Mouse (Mus musculus): ENCODE measurements at regions not wholly inside any gene's neighbourhood (a gene's known extent, or its start where the extent isn't known, plus 50 kb on each side); places are given as distances from the start of the nearest gene placed in this dataset.

GRCm38 (mm10) chr4:69898831-69899230 lies 511.4 kb downstream of the Cdk5rap2 start:
- DNase-seq, result no peak

GRCm38 (mm10) chr4:69896111-69896510 lies 514.1 kb downstream of the Cdk5rap2 start:
- DNase-seq, result no peak

- DNase-seq, result no peak
Measured at GRCm38 (mm10) chr4:69892829-69893175, 517.4 kb downstream of the Cdk5rap2 start.

DNA sequence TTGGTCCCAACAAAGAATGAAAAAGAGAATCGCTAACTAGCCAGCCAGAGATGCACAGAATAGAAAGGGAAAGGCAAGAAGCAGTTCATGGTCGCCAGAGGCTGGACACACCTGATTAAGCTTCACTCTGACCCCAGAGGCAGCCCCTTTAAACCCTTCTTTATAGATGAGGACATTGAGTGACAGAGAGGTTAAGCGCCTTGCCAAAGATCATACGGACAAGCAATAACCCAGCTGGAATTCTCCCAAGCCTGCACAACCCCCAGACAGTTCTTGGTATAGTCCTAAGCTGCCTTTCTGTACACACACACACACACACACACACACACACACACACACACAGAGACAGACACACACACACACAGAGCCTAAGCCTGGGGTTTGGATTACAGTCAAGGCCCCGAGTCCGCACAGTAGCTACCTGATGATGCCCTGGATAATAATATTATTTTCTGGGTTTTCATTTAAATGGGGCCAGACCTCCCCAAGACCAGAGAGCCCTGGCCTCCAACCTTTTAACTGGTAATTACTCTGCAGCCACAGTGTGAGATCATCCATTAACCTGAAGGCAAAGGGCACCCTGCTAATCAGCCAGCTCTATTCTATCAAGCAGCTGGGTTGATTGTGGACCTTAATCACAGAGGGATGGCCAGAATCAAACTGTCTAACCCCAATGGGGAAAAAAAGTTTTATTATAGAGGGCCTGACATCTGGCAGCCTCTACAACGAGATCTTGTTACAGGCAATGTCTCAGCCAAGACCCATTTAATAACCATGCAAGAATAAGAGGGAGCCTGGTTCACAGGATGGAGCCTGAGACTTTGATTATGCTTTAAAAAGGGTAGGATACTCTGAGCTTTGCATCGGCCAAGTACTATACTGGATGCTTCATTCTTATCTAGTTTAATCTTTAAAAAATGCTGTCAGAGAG lies 518.1 kb downstream of the Cdk5rap2 start:
- peak; percentile 8 to 27 for DNase-seq

DNA sequence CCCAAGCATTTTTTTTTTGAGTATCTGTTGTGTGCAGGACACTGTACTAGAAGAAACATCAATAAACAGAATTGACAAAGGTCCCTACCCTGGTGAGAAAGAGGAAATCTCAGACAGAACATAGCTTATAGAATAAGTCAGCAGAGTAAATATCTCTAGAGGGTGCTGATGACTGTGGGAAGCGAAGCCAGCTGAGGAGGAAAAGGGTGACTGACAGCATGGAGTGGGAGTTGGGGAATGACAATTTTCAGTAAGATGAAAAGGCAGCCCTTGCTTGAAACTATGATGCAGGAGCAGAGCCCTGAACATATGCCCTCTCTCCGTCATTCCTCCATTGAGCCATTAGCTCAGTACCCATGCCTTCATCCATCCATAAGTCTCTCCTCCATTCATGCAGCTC lies 519.6 kb downstream of the Cdk5rap2 start:
- DNase-seq, result no peak

DNA sequence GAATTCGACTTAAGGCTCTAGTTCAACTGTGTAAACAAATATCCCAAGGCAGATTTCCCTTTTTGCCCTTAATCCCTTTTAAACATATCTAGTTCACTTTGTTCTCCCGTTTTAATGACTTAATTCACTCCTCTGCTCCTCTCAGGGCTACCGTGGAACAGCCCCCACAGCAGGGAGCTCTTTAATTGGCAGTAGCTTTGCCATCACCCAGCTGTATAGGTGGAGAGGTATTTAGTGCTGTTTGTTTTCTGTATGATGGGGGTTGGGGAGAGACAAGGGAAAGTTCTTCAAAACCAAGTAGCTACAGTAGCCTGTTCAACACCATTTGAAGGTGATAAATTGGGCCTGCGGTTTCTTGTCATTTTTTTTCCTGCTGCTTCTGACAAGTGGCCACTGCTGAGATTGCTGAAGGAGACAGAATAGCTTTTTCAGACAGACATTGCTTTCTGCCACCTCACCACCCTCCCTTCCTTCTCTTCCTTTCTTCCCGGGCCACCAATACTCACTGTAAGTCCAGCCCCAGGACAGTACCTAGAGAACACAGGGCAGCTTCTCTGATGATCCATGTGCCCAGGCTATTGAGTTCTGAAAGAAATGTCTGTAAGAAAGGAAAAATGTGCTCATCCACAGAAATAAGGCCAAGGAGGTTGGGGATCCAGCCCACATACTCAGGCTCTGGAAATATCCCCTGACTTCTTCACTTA lies 520.2 kb downstream of the Cdk5rap2 start:
- DNase-seq, result peak in 1 of 2 experiments; percentile 2

DNA sequence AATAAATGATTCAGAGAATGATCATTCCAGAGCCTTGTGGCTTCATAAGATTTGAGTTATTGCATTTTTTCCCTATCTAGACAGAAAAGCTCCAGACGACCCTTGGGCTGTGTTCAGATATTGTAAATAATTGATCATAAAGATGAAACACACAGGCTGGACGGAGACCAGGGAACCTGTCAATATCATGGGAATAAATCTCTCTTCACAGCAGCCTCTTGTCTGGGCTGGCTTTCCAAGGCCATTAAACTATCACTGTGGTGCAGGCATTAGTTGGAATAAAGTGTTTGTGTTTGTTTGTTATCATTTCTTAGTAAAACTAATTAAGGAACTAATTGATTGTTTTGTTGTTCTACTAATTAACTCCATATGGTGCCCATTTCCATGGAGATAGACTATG lies 533.5 kb downstream of the Cdk5rap2 start:
- no peak for DNase-seq

DNA sequence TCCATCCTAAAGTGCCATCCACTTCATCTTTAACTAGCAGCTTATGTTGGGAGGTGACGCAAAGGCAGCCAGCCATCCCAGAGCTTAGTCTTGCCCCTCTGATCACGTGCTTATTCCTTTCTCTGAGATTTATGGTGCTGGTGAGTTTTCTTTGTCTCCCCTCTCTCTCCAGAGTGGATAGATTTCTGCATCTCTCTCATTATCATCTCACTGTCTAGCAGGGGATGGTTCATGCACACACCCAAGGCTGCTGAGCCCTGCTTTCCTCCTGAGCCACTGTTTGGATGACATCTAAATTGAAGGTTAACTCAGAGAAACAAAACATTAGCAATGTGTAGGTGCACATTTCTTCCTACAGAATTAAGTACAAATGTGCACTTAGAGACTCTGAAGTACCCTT lies 539.6 kb downstream of the Cdk5rap2 start:
- no peak for DNase-seq

GRCm38 (mm10) chr4:69855001-69855400 lies 555.2 kb downstream of the Cdk5rap2 start:
- no peak for DNase-seq

DNA sequence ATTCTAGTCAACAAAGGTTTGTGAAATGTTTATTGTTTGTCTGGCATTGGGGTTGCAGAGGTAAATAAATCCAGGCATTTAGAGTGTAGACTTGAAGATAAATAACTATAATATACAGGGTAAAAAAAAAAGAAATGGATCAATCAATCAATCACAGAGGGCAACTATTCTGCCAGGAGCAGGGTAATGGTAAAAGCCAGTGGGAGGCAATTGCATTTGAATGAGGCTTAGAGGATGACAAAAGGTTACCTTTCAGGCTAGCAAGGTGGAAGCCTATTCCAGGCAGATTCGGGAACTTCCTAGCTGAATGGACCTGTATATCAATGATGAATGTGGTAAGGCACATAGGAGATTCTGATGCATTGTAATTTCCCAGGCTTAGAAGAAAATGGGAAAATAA lies 557.6 kb downstream of the Cdk5rap2 start:
- no peak for DNase-seq

GRCm38 (mm10) chr4:69849423-69849822 lies 560.8 kb downstream of the Cdk5rap2 start:
- no peak for DNase-seq

DNA sequence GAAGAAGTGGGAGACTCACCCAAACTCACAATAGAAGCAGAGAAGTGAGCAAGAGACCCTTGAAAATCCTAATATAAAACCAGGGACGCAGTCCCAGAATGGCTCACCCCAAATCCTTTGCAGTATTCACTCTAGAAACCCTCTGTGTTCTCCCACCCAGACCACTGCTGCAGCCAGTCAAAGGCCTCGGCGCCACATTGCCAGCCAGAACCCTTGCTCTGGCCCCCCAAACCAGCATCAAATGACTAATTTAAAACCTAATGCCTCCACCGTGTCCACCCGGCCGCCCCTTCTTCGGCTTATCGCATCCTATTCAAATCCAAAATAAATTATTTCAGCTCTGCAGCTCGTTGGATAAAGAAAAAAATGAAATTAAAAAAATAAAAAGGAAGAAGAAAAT lies 570.4 kb downstream of the Cdk5rap2 start:
- DNase-seq, result no peak

DNA sequence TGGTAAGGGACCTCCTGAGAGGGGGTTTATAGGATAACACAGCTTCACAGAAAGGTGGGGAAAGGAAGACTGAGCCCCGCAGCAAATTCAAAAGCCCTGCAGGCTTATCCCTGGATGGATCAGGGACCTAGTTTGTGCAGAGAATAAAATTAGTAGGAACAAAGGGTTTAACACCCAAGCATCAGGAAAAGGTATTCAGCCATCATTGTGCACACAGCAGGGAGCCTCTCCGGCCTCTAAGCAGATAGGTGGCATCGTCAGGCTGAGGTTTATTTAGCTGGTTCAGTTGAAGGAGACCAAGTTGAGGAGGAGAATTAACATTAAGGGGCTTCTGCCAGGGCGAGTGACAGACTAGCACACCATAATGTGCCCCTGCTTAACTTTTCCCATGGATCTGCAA lies 571.3 kb downstream of the Cdk5rap2 start:
- no peak for DNase-seq

GRCm38 (mm10) chr4:69824903-69825268 lies 585.4 kb downstream of the Cdk5rap2 start:
- DNase-seq, result no peak

DNA sequence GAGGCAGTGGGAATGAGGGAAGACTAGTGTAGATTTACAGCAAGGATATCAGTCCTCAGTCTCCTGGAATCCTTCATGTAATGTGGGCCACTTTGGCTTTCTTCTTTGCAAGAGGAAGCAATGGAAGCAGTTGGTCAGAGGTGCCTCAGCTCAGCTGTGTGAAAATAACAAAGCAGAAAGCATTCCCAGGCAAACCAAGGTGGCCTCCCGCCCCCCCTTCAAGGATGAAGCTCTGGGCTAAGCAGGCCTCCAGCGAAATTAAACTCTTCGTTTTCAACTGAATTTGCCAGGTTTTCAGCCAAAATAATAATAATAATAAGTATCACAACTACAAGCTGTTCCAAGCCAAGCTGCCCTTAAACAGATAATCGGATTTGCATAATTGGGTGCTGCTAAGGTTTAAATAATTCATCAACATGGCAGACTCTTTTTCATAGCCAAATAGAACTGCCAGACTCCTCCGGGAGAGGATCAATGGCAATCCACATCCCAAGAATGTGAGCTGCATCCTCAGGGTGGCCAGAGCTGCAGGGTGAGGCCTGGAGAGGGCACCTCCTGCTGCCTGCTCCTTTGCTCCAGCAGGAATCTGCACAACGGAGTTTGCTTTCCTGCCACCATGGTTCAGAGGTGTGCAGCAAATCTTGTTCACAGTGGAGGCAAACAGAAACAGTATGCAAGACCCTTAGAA lies 585.9 kb downstream of the Cdk5rap2 start:
- no peak for DNase-seq

DNA sequence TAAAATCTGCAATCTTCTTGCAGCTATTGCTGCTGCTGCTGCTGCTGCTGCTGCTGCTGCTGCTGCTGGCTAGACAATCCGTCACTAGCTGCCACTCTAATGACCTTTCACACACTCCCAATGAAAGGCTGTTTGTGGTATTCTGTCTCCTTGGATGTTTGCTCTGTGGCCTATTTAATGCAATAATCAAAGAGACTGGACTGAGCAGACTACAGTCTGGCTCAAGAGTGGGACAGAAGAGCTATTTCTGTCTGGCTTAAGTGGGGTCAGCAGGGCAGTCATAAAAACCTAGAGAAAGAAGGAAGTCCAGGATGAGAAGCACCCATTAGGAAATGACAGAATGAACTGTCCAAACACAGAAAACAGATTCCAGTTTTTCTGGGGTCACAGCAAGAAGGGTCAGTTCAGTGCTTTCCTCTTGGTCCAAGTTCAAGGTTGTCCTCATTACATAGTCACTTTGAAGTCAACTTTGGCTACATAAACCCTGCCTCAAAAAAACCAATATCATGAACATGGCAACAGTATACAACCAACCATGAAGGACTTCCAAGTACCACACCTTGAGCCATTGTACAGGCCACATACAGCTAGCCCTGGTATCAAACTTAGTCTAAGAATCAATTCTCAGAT lies 586.8 kb downstream of the Cdk5rap2 start:
- DNase-seq, result peak in 1 of 2 experiments; percentile 10

DNA sequence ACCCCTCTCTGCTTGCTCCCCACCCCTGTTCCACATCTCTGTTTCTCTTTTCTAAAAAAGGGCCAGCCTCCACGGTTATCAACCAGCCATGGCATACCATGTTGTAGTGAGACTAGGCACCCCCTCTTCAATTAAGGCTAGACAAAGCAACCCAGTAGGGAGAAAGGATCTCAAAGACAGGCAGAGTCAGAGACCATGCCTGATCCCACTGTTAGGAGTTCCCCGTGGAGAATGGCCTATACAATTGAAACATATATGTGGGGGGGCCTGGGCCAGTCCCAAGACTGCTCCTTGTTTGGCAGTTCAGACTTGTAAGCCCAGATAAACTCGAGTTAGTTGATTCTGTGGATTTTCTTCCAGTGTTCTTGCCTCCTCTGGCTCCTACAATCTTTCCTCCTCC lies 591.4 kb downstream of the Cdk5rap2 start:
- no peak for DNase-seq

- no peak for DNase-seq
Measured at GRCm38 (mm10) chr4:69785481-69786050, 624.7 kb downstream of the Cdk5rap2 start.

DNA sequence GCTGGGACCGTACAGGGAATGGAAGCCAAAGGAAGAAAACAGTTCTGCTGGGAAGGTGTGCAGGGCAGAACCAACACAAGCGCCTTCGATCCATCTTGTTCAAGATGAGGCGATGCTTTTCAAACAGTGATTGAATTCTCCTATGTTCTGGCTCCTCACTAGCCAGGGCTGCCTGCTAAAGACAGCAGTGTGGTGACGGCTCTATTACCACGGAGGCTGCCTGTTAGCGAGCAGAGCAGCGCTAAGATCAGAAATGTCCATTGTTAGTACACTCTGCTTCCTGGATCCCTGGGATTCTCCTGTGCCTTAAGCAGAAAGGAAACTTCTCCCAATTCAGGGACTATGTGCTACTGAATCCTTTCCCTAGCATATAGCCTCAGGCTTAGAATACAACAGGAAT lies 629.0 kb downstream of the Cdk5rap2 start:
- no peak for DNase-seq

DNA sequence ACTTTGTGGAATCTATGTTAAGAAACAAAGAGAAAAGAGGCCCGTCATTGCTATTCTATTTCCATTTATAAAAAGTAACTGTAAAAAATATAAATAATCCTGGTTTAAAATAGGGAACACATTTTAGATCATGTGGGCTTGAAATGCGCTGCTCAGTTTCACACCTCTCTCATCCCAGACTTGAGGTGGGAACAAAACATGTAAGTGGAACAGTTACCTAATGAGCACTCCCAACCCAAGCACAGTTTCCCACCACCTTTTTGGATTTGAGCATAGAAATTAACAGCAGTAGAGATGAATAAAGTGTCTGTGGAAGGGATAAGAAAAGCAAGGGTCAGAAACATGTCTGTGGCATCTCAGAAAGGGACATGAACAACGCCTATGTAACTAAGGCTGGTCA lies 648.4 kb downstream of the Cdk5rap2 start:
- DNase-seq, result no peak

GRCm38 (mm10) chr4:69759596-69759995 lies 650.6 kb downstream of the Cdk5rap2 start:
- no peak for DNase-seq

DNA sequence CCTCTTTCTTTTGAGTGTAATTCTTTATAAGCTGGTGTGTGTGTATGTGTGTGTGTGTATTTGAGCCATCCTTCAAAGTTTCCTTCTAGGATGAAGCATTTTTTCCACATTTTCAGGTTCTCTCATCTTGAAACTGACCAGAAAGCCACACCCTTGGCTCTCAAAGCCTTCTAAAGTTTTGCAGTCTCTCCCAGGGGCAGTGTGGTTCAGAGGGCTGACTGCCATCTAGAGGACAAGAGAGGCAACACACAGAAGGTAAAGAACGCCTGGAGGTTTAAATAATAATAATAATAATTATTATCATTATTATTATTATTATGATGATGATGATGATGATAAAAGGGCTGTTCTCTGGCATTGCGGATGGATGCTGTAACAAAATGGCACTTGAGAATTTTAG lies 655.7 kb downstream of the Cdk5rap2 start:
- peak in 1 of 2 experiments; percentile 15 for DNase-seq

GRCm38 (mm10) chr4:69753086-69753485 lies 657.2 kb downstream of the Cdk5rap2 start:
- DNase-seq, result no peak
